Mouse (Mus musculus): ENCODE measurements at regions not wholly inside any gene's neighbourhood (a gene's known extent, or its start where the extent isn't known, plus 50 kb on each side); places are given as distances from the start of the nearest gene placed in this dataset.

- ATAC-seq (replicated peaks; ENCODE audit: poor library complexity), result no peak
Observed at GRCm38 (mm10) chr12:73830122-73830521, 71.1 kb upstream of the Hif1a start.

DNA sequence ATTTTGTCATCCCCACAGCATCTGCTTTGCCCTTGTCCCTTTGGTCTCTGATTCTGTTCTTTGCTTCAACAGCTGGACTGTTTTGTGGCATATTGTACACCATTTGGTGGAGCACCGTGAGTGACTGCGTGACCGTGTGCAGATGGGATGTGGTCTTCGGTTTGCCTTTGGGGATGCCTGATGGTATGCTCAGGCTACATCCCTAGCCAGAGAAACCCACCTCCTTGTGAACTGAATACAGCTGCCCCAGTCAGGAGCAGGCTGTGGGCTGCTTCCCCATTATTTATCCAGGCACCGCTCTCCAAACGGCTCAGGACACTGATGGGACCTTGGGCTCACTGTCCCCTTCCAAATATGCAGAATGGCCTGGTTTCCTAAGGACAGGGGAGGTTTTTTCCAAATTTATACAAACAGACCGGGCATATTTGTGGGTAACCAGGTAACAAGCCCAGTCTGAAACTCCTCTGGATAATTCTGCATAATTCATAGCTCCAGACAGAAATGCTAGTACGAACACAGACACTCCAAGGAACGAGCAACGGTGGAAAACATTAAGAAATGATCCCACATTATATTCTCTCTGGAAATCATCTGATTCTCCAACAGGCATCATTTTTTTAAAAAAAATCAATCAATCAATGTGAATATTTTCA is 70.5 kb upstream of the Hif1a start:
- ATAC-seq (replicated peaks; ENCODE audit: poor library complexity), result no peak

GRCm38 (mm10) chr12:73831204-73831595 is 70.0 kb upstream of the Hif1a start:
- ATAC-seq (replicated peaks; ENCODE audit: poor library complexity), result no peak

DNA sequence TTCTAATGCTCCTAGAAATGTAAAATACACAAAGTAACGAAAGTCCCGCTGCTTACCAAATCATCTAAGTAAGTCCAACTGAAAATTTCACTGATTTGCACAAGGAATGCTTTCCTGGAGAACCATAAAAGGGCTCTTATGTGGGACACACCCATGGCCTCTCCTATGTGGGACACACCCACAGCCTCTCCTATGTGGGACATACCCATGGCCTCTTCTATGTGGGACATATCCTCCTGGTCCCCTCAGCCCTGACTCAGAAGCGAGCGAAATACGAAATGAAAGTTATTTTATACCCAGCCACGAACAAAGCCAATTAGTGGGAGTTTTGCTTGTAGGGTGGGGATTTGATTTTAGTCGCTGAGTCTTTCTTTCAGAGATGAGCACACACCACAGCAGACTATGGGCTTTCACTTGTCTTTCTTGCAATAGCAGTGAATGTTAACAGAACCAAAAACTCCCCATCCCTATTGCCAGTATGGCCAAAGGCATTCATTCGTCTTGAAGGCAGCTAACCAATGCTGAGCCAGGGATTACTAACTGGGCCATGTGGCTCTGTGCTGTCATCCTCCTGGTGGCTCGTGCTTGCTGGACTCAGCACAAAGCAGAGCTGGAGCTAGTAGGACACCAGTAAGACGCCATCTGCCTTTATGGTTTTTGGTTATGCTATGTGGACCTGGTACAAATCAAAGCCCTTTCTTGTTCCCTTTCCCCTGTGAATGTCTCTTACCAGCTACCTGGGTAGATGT is 69.4 kb upstream of the Hif1a start:
- ATAC-seq (replicated peaks; ENCODE audit: poor library complexity), result no peak

GRCm38 (mm10) chr12:73832789-73833188 is 68.4 kb upstream of the Hif1a start:
- no peak for ATAC-seq (replicated peaks; ENCODE audit: poor library complexity)

GRCm38 (mm10) chr12:73836132-73836531 is 65.0 kb upstream of the Hif1a start:
- no peak for ATAC-seq (replicated peaks; ENCODE audit: poor library complexity)

DNA sequence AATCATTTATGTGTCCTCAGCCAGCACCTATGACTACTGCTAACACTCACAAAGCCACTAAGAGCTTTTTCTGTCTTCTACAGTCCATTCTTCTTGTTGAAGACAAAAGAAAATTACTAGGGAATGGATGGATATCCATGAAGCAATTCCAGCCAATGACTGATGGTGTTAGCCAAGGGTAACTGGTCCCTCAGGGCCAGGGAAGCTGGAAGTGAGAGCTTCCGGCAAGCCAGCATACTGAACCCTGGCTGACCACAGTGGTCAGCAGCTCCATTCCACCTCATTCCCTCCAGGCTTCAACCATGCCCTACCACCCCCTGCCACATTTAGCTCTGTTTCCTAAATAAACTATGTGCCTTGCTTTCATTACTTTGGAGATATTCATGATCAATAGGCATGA is 64.1 kb upstream of the Hif1a start:
- no peak for ATAC-seq (replicated peaks; ENCODE audit: poor library complexity)

DNA sequence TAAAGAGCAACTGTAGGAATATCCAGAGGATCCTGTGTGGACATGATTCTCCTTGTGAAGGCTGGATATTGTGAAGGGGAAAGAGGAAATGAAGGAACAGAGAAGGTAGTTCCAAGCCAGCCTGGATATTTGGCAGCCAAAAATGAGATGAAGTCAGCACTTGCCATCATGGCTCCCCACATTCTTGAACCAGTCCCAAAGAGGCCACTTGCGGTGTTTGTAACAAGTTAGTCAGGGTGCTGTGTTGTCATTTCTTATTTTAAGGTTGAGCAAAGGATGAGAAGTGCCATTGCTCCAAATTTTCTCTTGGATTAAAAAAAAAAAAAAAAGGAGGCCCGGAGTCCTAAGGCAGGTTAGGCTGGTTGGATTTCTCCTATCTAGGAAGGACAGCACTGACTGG is 63.3 kb upstream of the Hif1a start:
- ATAC-seq (replicated peaks; ENCODE audit: poor library complexity), result no peak

GRCm38 (mm10) chr12:73838330-73838729 is 62.8 kb upstream of the Hif1a start:
- no peak for ATAC-seq (replicated peaks; ENCODE audit: poor library complexity)

DNA sequence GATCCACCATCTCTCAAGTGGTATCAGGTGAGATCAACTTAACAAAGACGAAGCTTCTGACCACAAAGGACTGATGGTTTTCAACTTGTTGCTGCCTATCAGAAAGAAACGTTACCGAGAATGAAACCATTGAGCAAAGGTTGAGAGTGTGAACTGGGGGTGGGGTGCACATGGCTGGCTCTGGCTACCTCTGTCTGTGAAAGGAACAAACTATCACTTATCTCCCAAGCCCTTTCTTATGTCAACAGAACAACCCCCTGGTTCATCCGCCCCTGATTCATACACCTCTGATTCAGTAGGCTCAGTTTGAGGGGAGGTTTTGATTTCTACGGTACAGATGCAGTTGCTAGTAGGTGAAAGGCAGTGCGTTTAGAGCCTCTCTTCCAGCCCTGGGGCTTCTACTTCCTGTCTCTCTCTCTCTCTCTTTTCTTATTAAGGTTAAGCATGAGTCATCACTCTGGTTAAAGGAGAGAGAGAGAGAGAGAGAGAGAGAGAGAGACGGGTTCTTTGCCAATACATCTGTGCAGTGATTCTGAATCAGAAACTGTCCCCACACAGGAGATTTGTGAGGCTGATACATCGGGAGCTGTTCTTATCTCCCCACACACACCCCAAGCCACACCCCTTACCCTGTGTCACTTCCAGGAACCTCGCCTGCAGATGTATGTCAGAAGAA is 59.0 kb upstream of the Hif1a start:
- ATAC-seq (replicated peaks; ENCODE audit: poor library complexity), result peak; percentile 54

- no peak for ATAC-seq (replicated peaks; ENCODE audit: poor library complexity)
Observed at GRCm38 (mm10) chr12:73844782-73845181, 56.4 kb upstream of the Hif1a start.

- no peak for ATAC-seq (replicated peaks; ENCODE audit: poor library complexity)
Observed at GRCm38 (mm10) chr12:73846672-73847071, 54.5 kb upstream of the Hif1a start.

DNA sequence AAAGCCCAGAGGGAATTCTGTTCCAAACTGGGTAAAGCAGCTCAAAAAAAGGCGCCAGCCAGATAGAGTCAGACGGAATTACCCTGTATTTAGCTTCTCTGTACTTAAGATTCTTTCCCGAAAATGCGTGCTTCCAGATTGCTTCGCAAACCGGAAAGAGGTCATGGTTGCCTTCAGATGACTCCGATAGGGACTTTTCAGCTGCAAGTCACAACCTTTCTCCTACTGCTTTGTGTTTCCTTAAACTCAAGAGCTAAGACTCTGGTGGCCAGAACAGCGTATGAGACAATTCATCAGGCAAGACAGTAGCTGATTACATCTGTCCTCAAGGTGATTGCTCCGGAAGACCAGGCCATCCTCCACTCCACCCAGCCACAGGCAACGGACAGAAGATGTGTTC is 53.8 kb upstream of the Hif1a start:
- ATAC-seq (replicated peaks; ENCODE audit: poor library complexity), result no peak

- no peak for ATAC-seq (replicated peaks; ENCODE audit: poor library complexity)
Observed at GRCm38 (mm10) chr12:73850831-73851230, 50.3 kb upstream of the Hif1a start.

All from megakaryocyte progenitor cell, adult 5-6 weeks (primary cell).